Mouse (Mus musculus) lung, postnatal 0 days (tissue): ENCODE results near the gene Abhd12b. TPM values are rescaled to one million over a fixed set of nuclear protein-coding genes. Genes with fewer than 3 reads are reported as not detected.
A peak's percentile ranks its signal among the peaks of the same experiment; 100 is the strongest.

ENCODE experiments used
- ATAC-seq: fragments of 200-750 bp; cut with Nextera tagmentation; 2 replicates; pipeline ENCODE4 v1.8.0; 2017; ENCODE audit warnings: moderate library complexity
- DNase-seq: peaks from one replicate; pipeline ENCODE4 v3.0.0-alpha.2; 2016; ENCODE audit warnings: low spot score
- H3K27ac ChIP-seq: fragments of 300-500 bp; sonication (generic); 2 replicates; pipeline ENCODE4 v1.5.1; 2014; ENCODE audit warnings: antibody characterized with exemption, mild to moderate bottlenecking, low read length, mixed read lengths
- H3K27me3 ChIP-seq: fragments of 300-500 bp; sonication (generic); replicated peaks from 2 replicates; pipeline ENCODE4 v1.6.1; 2014; ENCODE audit warnings: low read length, mixed read lengths; ENCODE audit not compliant: insufficient read depth
- H3K36me3 ChIP-seq: fragments of 300-500 bp; sonication (generic); 2 replicates; pipeline ENCODE4 v1.6.1; 2014; ENCODE audit warnings: low read length, mixed read lengths; ENCODE audit not compliant: insufficient read depth
- H3K4me1 ChIP-seq: fragments of 300-500 bp; sonication (generic); 2 replicates; pipeline ENCODE4 v1.6.1; 2014; ENCODE audit warnings: antibody characterized with exemption, low read depth, low read length, mixed read lengths; ENCODE audit not compliant: insufficient read depth
- H3K4me2 ChIP-seq: fragments of 300-500 bp; sonication (generic); replicated peaks from 2 replicates; pipeline ENCODE4 v1.6.1; 2014; ENCODE audit warnings: low read depth, mild to moderate bottlenecking, low read length, moderate library complexity, mixed read lengths
- H3K4me3 ChIP-seq: fragments of 300-500 bp; sonication (generic); 2 replicates; pipeline ENCODE4 v1.5.1; 2014; ENCODE audit warnings: low read depth, low read length
- H3K9ac ChIP-seq: fragments of 300-500 bp; sonication (generic); replicated peaks from 2 replicates; pipeline ENCODE4 v1.6.1; 2014; ENCODE audit warnings: low read depth, mild to moderate bottlenecking
- H3K9me3 ChIP-seq: fragments of 300-500 bp; sonication (generic); 2 replicates; pipeline ENCODE4 v1.6.1; 2016; ENCODE audit warnings: low read length, mixed read lengths
- CTCF ChIP-seq: IDR thresholded peaks from 2 replicates; pipeline ENCODE4 v1.5.1; 2016; ENCODE audit warnings: antibody characterized with exemption, mild to moderate bottlenecking
- EP300 ChIP-seq: IDR thresholded peaks from 2 replicates; pipeline ENCODE4 v1.6.1; 2016; ENCODE audit warnings: antibody characterized with exemption, mild to moderate bottlenecking, control low read depth
- WGBS: fragments of 180-500 bp; shearing (Covaris S2); extraction: QIAGEN DNeasy Blood & Tissue Kit; methylation state at CpG from one replicate; pipeline ENCODE4 v1.1.7; 2014; 5-methylcytosine and 5-hydroxymethylcytosine counted together
- polyA plus RNA-seq: library from polyadenylated mRNA; unstranded; fragments of >200 nt; fragmentation: Nextera tagmentation; extraction: Ambion mirVana; gene quantifications from 2 replicates; pipeline ENCODE4 v1.2.1, GENCODE M21; 2015

The Abhd12b gene
- polyA plus RNA-seq, 1 experiment from 2014 or later: 0.57 TPM

- peak overlapping the region; percentile 90 for H3K4me2 ChIP-seq
- 60% methylated on average over 11 of the region's 11 CpGs for WGBS
- TF ChIP-seq EP300 (no peak), CTCF (no peak)
- H3K27me3 ChIP-seq: no peaks in the 10 kb centered on the region
- peak overlapping the region; percentile 90 for H3K27ac ChIP-seq
- no peak for ATAC-seq
- H3K4me1 ChIP-seq: peaks cover 24% of the 10 kb centered on the region; the same call in 1 of the 2 replicates
- H3K4me3 ChIP-seq: peak overlapping the region; percentile 62; the same call in 1 of the 2 replicates
- H3K9ac ChIP-seq: peak overlapping the region; percentile 58; the same call in 1 of the 2 replicates
- H3K9me3 ChIP-seq: no peaks in the 10 kb centered on the region
- DNase-seq: no peak
- no peaks in the 10 kb centered on the region for H3K36me3 ChIP-seq
Measured at GRCm38 (mm10) chr12:70228155-70228554, 74.2 kb downstream of the Abhd12b start.

GRCm38 (mm10) chr12:70231294-70231693 is 77.4 kb downstream of the Abhd12b start, which contains the start of gene Pygl:
Gene Pygl (minus strand): TSS chr12:70231488.
- DNase-seq: peak; percentile 81

GRCm38 (mm10) chr12:70232020-70232544 is 78.1 kb downstream of the Abhd12b start:
- Histone ChIP-seq H3K4me2 (no peak overlapping the region), H3K27ac (peak overlapping the region; percentile 84), H3K4me1 (peaks cover 17% of the 10 kb centered on the region; the same call in 1 of the 2 replicates), H3K27me3 (no peaks in the 10 kb centered on the region), H3K4me3 (no peak overlapping the region), H3K9ac (no peak overlapping the region), H3K36me3 (no peaks in the 10 kb centered on the region), H3K9me3 (no peaks in the 10 kb centered on the region)
- ATAC-seq (no peak), DNase-seq (no peak)
- 29% methylated on average over 5 of the region's 5 CpGs for WGBS
- TF ChIP-seq CTCF (no peak), EP300 (no peak)

More at GRCm38 (mm10) chr12:70231294-70231693, 77.4 kb downstream of the Abhd12b start, which contains the start of gene Pygl:
- H3K27me3 ChIP-seq: no peaks in the 10 kb centered on the region
- H3K4me1 ChIP-seq: peaks cover 24% of the 10 kb centered on the region; the same call in 1 of the 2 replicates
- H3K27ac ChIP-seq: peak within 1 kb of the TSS; percentile 84
- peak within 1 kb of the TSS; percentile 14; the same call in 1 of the 2 replicates for H3K4me3 ChIP-seq
- 50% methylated on average over 2 of the region's 2 CpGs for WGBS
- H3K9ac ChIP-seq: no peak within 1 kb of the TSS
- no peaks in the 10 kb centered on the region for H3K9me3 ChIP-seq
- H3K4me2 ChIP-seq: peak within 1 kb of the TSS; percentile 42
- ATAC-seq: peak; percentile 46; the same call in 1 of the 2 replicates
- no peak for TF ChIP-seq CTCF
- no peak for TF ChIP-seq EP300
- H3K36me3 ChIP-seq: no peaks in the 10 kb centered on the region

Other genes starting within 250 kb of the Abhd12b start
- gene Sav1, start 167.1 kb upstream of the Abhd12b start, polyA plus RNA-seq: 10.7 and 12.2 TPM in 2 replicates
- gene Nin, start 40.4 kb upstream of the Abhd12b start, polyA plus RNA-seq: 8.3 and 8.6 TPM in 2 replicates
- 46.3 and 63.1 TPM in 2 replicates for gene Pygl, start 77.3 kb downstream of the Abhd12b start, polyA plus RNA-seq
- 0.42 and 0.43 TPM in 2 replicates for gene Trim9, start 193.5 kb downstream of the Abhd12b start, polyA plus RNA-seq